Mouse (Mus musculus): ENCODE measurements around the gene Mllt3. TPM values are rescaled to one million over a fixed set of nuclear protein-coding genes. Genes with fewer than 3 reads are reported as not detected.

Mllt3 gene
- polyA plus RNA-seq, 1 experiment from 2014 or later, result 34.8 TPM

- Histone ChIP-seq H3K9ac (replicated peaks) (peak overlapping the region; percentile 65), H3K4me2 (ENCODE audit: low read depth, low read length) (peak overlapping the region; percentile 100), H3K36me3 (replicated peaks; ENCODE audit: insufficient read depth, low read length) (no peaks in the 10 kb centered on the region), H3K4me1 (ENCODE audit: insufficient read depth) (peaks cover 17% of the 10 kb centered on the region), H3K27me3 (ENCODE audit: insufficient read depth, low read length) (peaks cover 6% of the 10 kb centered on the region; the same call in 1 of the 2 replicates), H3K27ac (ENCODE audit: low read depth) (peak overlapping the region; percentile 55), H3K4me3 (ENCODE audit: low read depth, low read length) (peak overlapping the region; percentile 86), H3K9me3 (ENCODE audit: low read length) (no peaks in the 10 kb centered on the region)
- peak; percentile 69 for DNase-seq
- peak; percentile 70 for ATAC-seq
- under 1% methylated on average over 71 of the region's 100 CpGs for WGBS (ENCODE audit: insufficient replicate concordance)
- no peak for TF ChIP-seq EP300 (IDR thresholded peaks at IDR 0.05; ENCODE audit: low read depth)
- TF ChIP-seq CTCF (IDR thresholded peaks at IDR 0.05; ENCODE audit: low read depth), result no peak
Measured at GRCm38 (mm10) chr4:88032151-88033098, 739 bp downstream of the Mllt3 start.

GRCm38 (mm10) chr4:88031211-88032150, 1.7 kb downstream of the Mllt3 start:
- peaks cover 6% of the 10 kb centered on the region; the same call in 1 of the 2 replicates for H3K27me3 ChIP-seq (ENCODE audit: insufficient read depth, low read length)
- peak; percentile 44 for DNase-seq
- no peak for ATAC-seq
- WGBS (ENCODE audit: insufficient replicate concordance), result 1% methylated on average over 83 of the region's 84 CpGs
- H3K9ac ChIP-seq (replicated peaks), result peak overlapping the region; percentile 60
- peaks cover 17% of the 10 kb centered on the region for H3K4me1 ChIP-seq (ENCODE audit: insufficient read depth)
- H3K9me3 ChIP-seq (ENCODE audit: low read length), result no peaks in the 10 kb centered on the region
- H3K27ac ChIP-seq (ENCODE audit: low read depth), result no peak overlapping the region
- H3K4me2 ChIP-seq (ENCODE audit: low read depth, low read length), result peak overlapping the region; percentile 100
- H3K4me3 ChIP-seq (ENCODE audit: low read depth, low read length), result peak overlapping the region; percentile 86
- TF ChIP-seq EP300 (IDR thresholded peaks at IDR 0.05; ENCODE audit: low read depth) (no peak), CTCF (IDR thresholded peaks at IDR 0.05; ENCODE audit: low read depth) (no peak)
- H3K36me3 ChIP-seq (replicated peaks; ENCODE audit: insufficient read depth, low read length), result no peaks in the 10 kb centered on the region

- 63% methylated on average over 5 of the region's 5 CpGs for WGBS (ENCODE audit: insufficient replicate concordance)
- no peak for ATAC-seq
- no peaks in the 10 kb centered on the region for H3K4me1 ChIP-seq (ENCODE audit: insufficient read depth)
- H3K4me3 ChIP-seq (ENCODE audit: low read depth, low read length), result no peak overlapping the region
- no peak for TF ChIP-seq EP300 (IDR thresholded peaks at IDR 0.05; ENCODE audit: low read depth)
- no peak for TF ChIP-seq CTCF (IDR thresholded peaks at IDR 0.05; ENCODE audit: low read depth)
- H3K36me3 ChIP-seq (replicated peaks; ENCODE audit: insufficient read depth, low read length), result no peaks in the 10 kb centered on the region
- no peaks in the 10 kb centered on the region for H3K9me3 ChIP-seq (ENCODE audit: low read length)
- no peak overlapping the region for H3K9ac ChIP-seq (replicated peaks)
- no peak overlapping the region for H3K4me2 ChIP-seq (ENCODE audit: low read depth, low read length)
- no peak overlapping the region for H3K27ac ChIP-seq (ENCODE audit: low read depth)
- no peaks in the 10 kb centered on the region for H3K27me3 ChIP-seq (ENCODE audit: insufficient read depth, low read length)
- no peak for DNase-seq
Measured at GRCm38 (mm10) chr4:88023567-88023966, 9.6 kb downstream of the Mllt3 start.

GRCm38 (mm10) chr4:88022623-88023022, 10.5 kb downstream of the Mllt3 start:
- H3K9me3 ChIP-seq (ENCODE audit: low read length), result no peaks in the 10 kb centered on the region
- TF ChIP-seq CTCF (IDR thresholded peaks at IDR 0.05; ENCODE audit: low read depth) (peak; percentile 59), EP300 (IDR thresholded peaks at IDR 0.05; ENCODE audit: low read depth) (no peak)
- no peak overlapping the region for H3K27ac ChIP-seq (ENCODE audit: low read depth)
- no peak overlapping the region for H3K4me2 ChIP-seq (ENCODE audit: low read depth, low read length)
- no peaks in the 10 kb centered on the region for H3K36me3 ChIP-seq (replicated peaks; ENCODE audit: insufficient read depth, low read length)
- ATAC-seq, result no peak
- H3K4me1 ChIP-seq (ENCODE audit: insufficient read depth), result no peaks in the 10 kb centered on the region
- DNase-seq, result no peak
- WGBS (ENCODE audit: insufficient replicate concordance), result 11% methylated on average over 1 of the region's 1 CpGs
- no peak overlapping the region for H3K9ac ChIP-seq (replicated peaks)
- H3K4me3 ChIP-seq (ENCODE audit: low read depth, low read length), result no peak overlapping the region
- H3K27me3 ChIP-seq (ENCODE audit: insufficient read depth, low read length), result no peaks in the 10 kb centered on the region

- Histone ChIP-seq H3K4me2 (ENCODE audit: low read depth, low read length) (no peak overlapping the region), H3K4me1 (ENCODE audit: insufficient read depth) (no peaks in the 10 kb centered on the region), H3K27ac (ENCODE audit: low read depth) (no peak overlapping the region), H3K9me3 (ENCODE audit: low read length) (no peaks in the 10 kb centered on the region), H3K4me3 (ENCODE audit: low read depth, low read length) (no peak overlapping the region), H3K9ac (replicated peaks) (no peak overlapping the region), H3K36me3 (replicated peaks; ENCODE audit: insufficient read depth, low read length) (no peaks in the 10 kb centered on the region), H3K27me3 (ENCODE audit: insufficient read depth, low read length) (no peaks in the 10 kb centered on the region)
- 71% methylated on average over 5 of the region's 5 CpGs for WGBS (ENCODE audit: insufficient replicate concordance)
- DNase-seq, result no peak
- no peak for TF ChIP-seq CTCF (IDR thresholded peaks at IDR 0.05; ENCODE audit: low read depth)
- TF ChIP-seq EP300 (IDR thresholded peaks at IDR 0.05; ENCODE audit: low read depth), result no peak
- no peak for ATAC-seq
Measured at GRCm38 (mm10) chr4:88020421-88020820, 12.7 kb downstream of the Mllt3 start.

- Histone ChIP-seq H3K27ac (ENCODE audit: low read depth) (no peak overlapping the region), H3K9ac (replicated peaks) (no peak overlapping the region), H3K36me3 (replicated peaks; ENCODE audit: insufficient read depth, low read length) (no peaks in the 10 kb centered on the region), H3K27me3 (ENCODE audit: insufficient read depth, low read length) (no peaks in the 10 kb centered on the region), H3K9me3 (ENCODE audit: low read length) (no peaks in the 10 kb centered on the region), H3K4me3 (ENCODE audit: low read depth, low read length) (no peak overlapping the region), H3K4me2 (ENCODE audit: low read depth, low read length) (no peak overlapping the region), H3K4me1 (ENCODE audit: insufficient read depth) (no peaks in the 10 kb centered on the region)
- DNase-seq, result no peak
- TF ChIP-seq CTCF (IDR thresholded peaks at IDR 0.05; ENCODE audit: low read depth), result no peak
- TF ChIP-seq EP300 (IDR thresholded peaks at IDR 0.05; ENCODE audit: low read depth), result no peak
- 71% methylated on average over 4 of the region's 4 CpGs for WGBS (ENCODE audit: insufficient replicate concordance)
- no peak for ATAC-seq
Measured at GRCm38 (mm10) chr4:88019645-88020044, 13.5 kb downstream of the Mllt3 start.
